Mouse (Mus musculus): Measurements from ENCODE around the gene Homer2. TPM values are rescaled to one million over a fixed set of nuclear protein-coding genes. Genes with fewer than 3 reads are reported as not detected.

Gene Homer2
- polyA plus RNA-seq, 1 experiment from 2014 or later = 3.9 TPM

- Histone ChIP-seq H3K36me3 (replicated peaks) (no peaks in the 10 kb centered on the region), H3K9me3 (replicated peaks) (no peaks in the 10 kb centered on the region), H3K4me3 (replicated peaks) (no peak overlapping the region), H3K4me2 (no peak overlapping the region), H3K27ac (replicated peaks) (no peak overlapping the region), H3K9ac (no peak overlapping the region), H3K27me3 (no peaks in the 10 kb centered on the region), H3K4me1 (replicated peaks) (no peaks in the 10 kb centered on the region)
- no peak for ATAC-seq (ENCODE audit: insufficient read depth)
- WGBS (ENCODE audit: insufficient replicate concordance) = 64% methylated on average over 10 of the region's 10 CpGs
These were observed 34.5 kb downstream of the Homer2 start for GRCm38 (mm10) chr7:81672735-81673291.

- ATAC-seq (ENCODE audit: insufficient read depth) = no peak
- no peak overlapping the region for H3K4me2 ChIP-seq
- no peak overlapping the region for H3K4me3 ChIP-seq (replicated peaks)
- WGBS (ENCODE audit: insufficient replicate concordance) = 59% methylated on average over 4 of the region's 4 CpGs
- no peak overlapping the region for H3K9ac ChIP-seq
- H3K27ac ChIP-seq (replicated peaks) = no peak overlapping the region
- no peaks in the 10 kb centered on the region for H3K4me1 ChIP-seq (replicated peaks)
- no peaks in the 10 kb centered on the region for H3K36me3 ChIP-seq (replicated peaks)
- no peaks in the 10 kb centered on the region for H3K27me3 ChIP-seq
- no peaks in the 10 kb centered on the region for H3K9me3 ChIP-seq (replicated peaks)
These were observed 40.2 kb downstream of the Homer2 start for GRCm38 (mm10) chr7:81667156-81667555.

GRCm38 (mm10) chr7:81666585-81666984, 40.7 kb downstream of the Homer2 start:
- H3K4me1 ChIP-seq (replicated peaks) = no peaks in the 10 kb centered on the region
- ATAC-seq (ENCODE audit: insufficient read depth) = no peak
- H3K27ac ChIP-seq (replicated peaks) = no peak overlapping the region
- H3K9me3 ChIP-seq (replicated peaks) = no peaks in the 10 kb centered on the region
- H3K4me2 ChIP-seq = no peak overlapping the region
- no peaks in the 10 kb centered on the region for H3K36me3 ChIP-seq (replicated peaks)
- WGBS (ENCODE audit: insufficient replicate concordance) = 29% methylated on average over 9 of the region's 9 CpGs
- no peaks in the 10 kb centered on the region for H3K27me3 ChIP-seq
- H3K4me3 ChIP-seq (replicated peaks) = no peak overlapping the region
- H3K9ac ChIP-seq = no peak overlapping the region

- ATAC-seq (ENCODE audit: insufficient read depth) = no peak
- Histone ChIP-seq H3K4me3 (replicated peaks) (no peak overlapping the region), H3K36me3 (replicated peaks) (no peaks in the 10 kb centered on the region), H3K4me2 (no peak overlapping the region), H3K9ac (no peak overlapping the region), H3K27ac (replicated peaks) (no peak overlapping the region), H3K9me3 (replicated peaks) (no peaks in the 10 kb centered on the region), H3K4me1 (replicated peaks) (no peaks in the 10 kb centered on the region), H3K27me3 (no peaks in the 10 kb centered on the region)
- 34% methylated on average over 3 of the region's 3 CpGs for WGBS (ENCODE audit: insufficient replicate concordance)
These were observed 44.3 kb downstream of the Homer2 start for GRCm38 (mm10) chr7:81663057-81663456.

GRCm38 (mm10) chr7:81657631-81658347, 49.5 kb downstream of the Homer2 start:
- Histone ChIP-seq H3K9me3 (replicated peaks) (no peaks in the 10 kb centered on the region), H3K4me3 (replicated peaks) (no peak overlapping the region), H3K27me3 (no peaks in the 10 kb centered on the region), H3K4me1 (replicated peaks) (no peaks in the 10 kb centered on the region), H3K27ac (replicated peaks) (no peak overlapping the region), H3K4me2 (no peak overlapping the region), H3K9ac (no peak overlapping the region), H3K36me3 (replicated peaks) (no peaks in the 10 kb centered on the region)
- 58% methylated on average over 2 of the region's 2 CpGs for WGBS (ENCODE audit: insufficient replicate concordance)
- no peak for ATAC-seq (ENCODE audit: insufficient read depth)

GRCm38 (mm10) chr7:81657055-81657454, 50.3 kb downstream of the Homer2 start:
- ATAC-seq (ENCODE audit: insufficient read depth) = no peak

GRCm38 (mm10) chr7:81656635-81657034, 50.7 kb downstream of the Homer2 start:
- H3K27me3 ChIP-seq = no peaks in the 10 kb centered on the region
- H3K9ac ChIP-seq = no peak overlapping the region
- H3K4me2 ChIP-seq = no peak overlapping the region
- no peak overlapping the region for H3K27ac ChIP-seq (replicated peaks)
- H3K36me3 ChIP-seq (replicated peaks) = no peaks in the 10 kb centered on the region
- no peak overlapping the region for H3K4me3 ChIP-seq (replicated peaks)
- no peaks in the 10 kb centered on the region for H3K9me3 ChIP-seq (replicated peaks)
- 60% methylated on average over 8 of the region's 8 CpGs for WGBS (ENCODE audit: insufficient replicate concordance)
- no peaks in the 10 kb centered on the region for H3K4me1 ChIP-seq (replicated peaks)
- ATAC-seq (ENCODE audit: insufficient read depth) = no peak

More at GRCm38 (mm10) chr7:81657055-81657454, 50.3 kb downstream of the Homer2 start:
- H3K36me3 ChIP-seq (replicated peaks) = no peaks in the 10 kb centered on the region
- H3K9me3 ChIP-seq (replicated peaks) = no peaks in the 10 kb centered on the region
- H3K4me3 ChIP-seq (replicated peaks) = no peak overlapping the region
- WGBS (ENCODE audit: insufficient replicate concordance) = 63% methylated on average over 3 of the region's 3 CpGs
- no peak overlapping the region for H3K9ac ChIP-seq
- H3K4me1 ChIP-seq (replicated peaks) = no peaks in the 10 kb centered on the region
- H3K27ac ChIP-seq (replicated peaks) = no peak overlapping the region
- H3K4me2 ChIP-seq = no peak overlapping the region
- H3K27me3 ChIP-seq = no peaks in the 10 kb centered on the region

GRCm38 (mm10) chr7:81654946-81655718, 52.2 kb downstream of the Homer2 start:
- WGBS (ENCODE audit: insufficient replicate concordance) = 61% methylated on average over 9 of the region's 9 CpGs
- H3K4me2 ChIP-seq = no peak overlapping the region
- H3K36me3 ChIP-seq (replicated peaks) = no peaks in the 10 kb centered on the region
- no peaks in the 10 kb centered on the region for H3K9me3 ChIP-seq (replicated peaks)
- no peaks in the 10 kb centered on the region for H3K27me3 ChIP-seq
- no peak overlapping the region for H3K27ac ChIP-seq (replicated peaks)
- ATAC-seq (ENCODE audit: insufficient read depth) = no peak
- no peak overlapping the region for H3K4me3 ChIP-seq (replicated peaks)
- H3K9ac ChIP-seq = no peak overlapping the region
- H3K4me1 ChIP-seq (replicated peaks) = no peaks in the 10 kb centered on the region

GRCm38 (mm10) chr7:81653988-81654387, 53.3 kb downstream of the Homer2 start:
- Histone ChIP-seq H3K27me3 (no peaks in the 10 kb centered on the region), H3K36me3 (replicated peaks) (no peaks in the 10 kb centered on the region), H3K4me3 (replicated peaks) (no peak overlapping the region), H3K4me1 (replicated peaks) (no peaks in the 10 kb centered on the region), H3K4me2 (no peak overlapping the region), H3K9ac (no peak overlapping the region), H3K9me3 (replicated peaks) (no peaks in the 10 kb centered on the region), H3K27ac (replicated peaks) (no peak overlapping the region)
- no peak for ATAC-seq (ENCODE audit: insufficient read depth)
- 49% methylated on average over 8 of the region's 8 CpGs for WGBS (ENCODE audit: insufficient replicate concordance)

GRCm38 (mm10) chr7:81652296-81652695, 55.0 kb downstream of the Homer2 start:
- H3K4me1 ChIP-seq (replicated peaks) = no peaks in the 10 kb centered on the region
- 50% methylated on average over 2 of the region's 2 CpGs for WGBS (ENCODE audit: insufficient replicate concordance)

GRCm38 (mm10) chr7:81651284-81651683, 56.0 kb downstream of the Homer2 start:
- Histone ChIP-seq H3K4me1 (replicated peaks) (no peaks in the 10 kb centered on the region), H3K27ac (replicated peaks) (no peak overlapping the region), H3K36me3 (replicated peaks) (no peaks in the 10 kb centered on the region), H3K9me3 (replicated peaks) (no peaks in the 10 kb centered on the region), H3K27me3 (no peaks in the 10 kb centered on the region), H3K9ac (no peak overlapping the region), H3K4me3 (replicated peaks) (no peak overlapping the region), H3K4me2 (no peak overlapping the region)
- ATAC-seq (ENCODE audit: insufficient read depth) = no peak
- WGBS (ENCODE audit: insufficient replicate concordance) = 59% methylated on average over 5 of the region's 5 CpGs

More at GRCm38 (mm10) chr7:81652296-81652695, 55.0 kb downstream of the Homer2 start:
- no peak for ATAC-seq (ENCODE audit: insufficient read depth)
- no peaks in the 10 kb centered on the region for H3K36me3 ChIP-seq (replicated peaks)
- H3K4me2 ChIP-seq = no peak overlapping the region
- no peaks in the 10 kb centered on the region for H3K27me3 ChIP-seq
- H3K9me3 ChIP-seq (replicated peaks) = no peaks in the 10 kb centered on the region
- H3K27ac ChIP-seq (replicated peaks) = no peak overlapping the region
- no peak overlapping the region for H3K9ac ChIP-seq
- no peak overlapping the region for H3K4me3 ChIP-seq (replicated peaks)

Data from liver, embryonic 15.5 days (tissue).